Mouse (Mus musculus) kidney, embryonic 14.5 days (tissue): ENCODE results near the gene Zar1l. TPM values are rescaled to one million over a fixed set of nuclear protein-coding genes. Genes with fewer than 3 reads are reported as not detected.

ENCODE experiments used
- ATAC-seq: fragments of 200-750 bp; cut with Nextera tagmentation; 2 replicates; pipeline ENCODE4 v1.8.0; 2017; ENCODE audit warnings: moderate number of reproducible peaks, mild to moderate bottlenecking, moderate TSS enrichment, moderate library complexity; ENCODE audit not compliant: low FRiP score, low TSS enrichment
- H3K27ac ChIP-seq: fragments of 300-500 bp; sonication (generic); 2 replicates; pipeline ENCODE4 v1.5.1; 2014; ENCODE audit warnings: low read depth, mild to moderate bottlenecking, low read length, moderate library complexity, mixed read lengths
- H3K27me3 ChIP-seq: fragments of 300-500 bp; sonication (generic); 2 replicates; pipeline ENCODE4 v1.6.1; 2014; ENCODE audit warnings: mild to moderate bottlenecking, low read length; ENCODE audit not compliant: control insufficient read depth, insufficient read depth
- H3K36me3 ChIP-seq: fragments of 300-500 bp; sonication (generic); 2 replicates; pipeline ENCODE4 v1.6.1; 2014; ENCODE audit warnings: low read length, mixed read lengths; ENCODE audit not compliant: control insufficient read depth, insufficient read depth
- H3K4me1 ChIP-seq: fragments of 300-500 bp; sonication (generic); 2 replicates; pipeline ENCODE4 v1.6.1; 2014; ENCODE audit warnings: low read length, mixed read lengths; ENCODE audit not compliant: control insufficient read depth, insufficient read depth
- H3K4me2 ChIP-seq: fragments of 300-500 bp; sonication (generic); replicated peaks from 2 replicates; pipeline ENCODE4 v1.6.1; 2014; ENCODE audit warnings: low read depth, mild to moderate bottlenecking, low read length
- H3K4me3 ChIP-seq: fragments of 300-500 bp; sonication (generic); 2 replicates; pipeline ENCODE4 v1.5.1; 2014; ENCODE audit warnings: mild to moderate bottlenecking, low read length
- H3K9ac ChIP-seq: fragments of 300-500 bp; sonication (generic); 2 replicates; pipeline ENCODE4 v1.6.1; 2014; ENCODE audit warnings: low read depth, mild to moderate bottlenecking, low read length, moderate library complexity
- H3K9me3 ChIP-seq: fragments of 300-500 bp; sonication (generic); 2 replicates; pipeline ENCODE4 v1.6.1; 2016; ENCODE audit warnings: low read length; ENCODE audit not compliant: control insufficient read depth
- WGBS: fragments of 180-500 bp; shearing (Covaris S2); extraction: QIAGEN DNeasy Blood & Tissue Kit; methylation state at CpG from one replicate; pipeline ENCODE4 v1.1.7; 2014; 5-methylcytosine and 5-hydroxymethylcytosine counted together
- polyA plus RNA-seq: library from polyadenylated mRNA; unstranded; fragments of >200 nt; fragmentation: Nextera tagmentation; extraction: Ambion mirVana; gene quantifications from 2 replicates; pipeline ENCODE4 v1.2.1, GENCODE M21; 2014

The Zar1l gene
- polyA plus RNA-seq, 1 experiment from 2014 or later: not detected

DNA sequence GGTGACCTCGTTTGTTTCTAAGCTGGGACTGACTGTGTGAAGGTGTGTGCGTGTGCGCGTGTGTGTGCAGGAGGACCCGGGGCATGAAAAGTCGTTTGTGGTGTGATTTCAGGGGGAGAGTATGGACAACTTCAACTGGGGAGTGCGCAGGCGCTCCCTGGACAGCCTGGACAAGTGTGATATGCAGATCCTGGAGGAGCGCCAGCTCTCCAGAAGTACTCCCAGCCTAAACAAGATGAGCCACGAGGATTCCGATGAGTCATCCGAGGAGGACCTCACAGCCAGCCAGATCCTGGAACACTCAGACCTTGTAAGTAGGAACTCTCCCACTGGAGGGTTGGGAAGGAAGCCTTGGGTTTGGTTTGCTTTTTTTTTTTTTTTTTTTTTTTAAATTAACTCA, 51.8 kb downstream of the Zar1l start:
- H3K4me1 ChIP-seq: peaks cover 3% of the 10 kb centered on the region; the same call in 1 of the 2 replicates
- H3K27ac ChIP-seq: no peak overlapping the region
- 0 out of 2 replicates have a peak overlapping the region, but pooled peaks have one; percentile 19 for H3K4me2 ChIP-seq
- WGBS: 48% methylated on average over 12 of the region's 12 CpGs
- no peak overlapping the region for H3K9ac ChIP-seq
- H3K9me3 ChIP-seq: 0 out of 2 replicates have a peak, but pooled peaks cover 2% of the 10 kb centered on the region
- H3K36me3 ChIP-seq: no peaks in the 10 kb centered on the region
- H3K4me3 ChIP-seq: no peak overlapping the region
- H3K27me3 ChIP-seq: no peaks in the 10 kb centered on the region
- ATAC-seq: peak; percentile 92

DNA sequence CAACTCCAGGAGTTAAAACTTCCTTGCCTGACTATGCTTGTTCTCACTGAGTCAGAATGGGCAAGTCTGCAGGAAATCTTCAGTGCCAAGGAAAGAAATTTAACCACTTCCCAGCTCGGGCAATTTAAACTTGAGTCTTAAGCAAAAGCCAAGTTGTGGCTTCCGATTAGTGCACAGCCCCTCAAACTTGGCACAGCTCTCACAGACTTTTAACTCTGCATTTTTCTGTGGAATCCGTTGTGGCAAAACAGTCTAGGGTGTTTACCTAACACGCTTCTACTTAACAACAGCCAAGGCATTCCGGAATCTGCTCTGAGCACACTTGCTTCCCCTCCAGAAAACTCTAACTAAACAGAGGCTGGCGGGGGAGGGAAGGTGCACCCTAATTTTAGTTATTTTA, 52.7 kb downstream of the Zar1l start:
- H3K4me3 ChIP-seq: no peak overlapping the region
- no peak for ATAC-seq
- no peak overlapping the region for H3K27ac ChIP-seq
- 79% methylated on average over 6 of the region's 6 CpGs for WGBS
- peaks cover 3% of the 10 kb centered on the region; the same call in 1 of the 2 replicates for H3K4me1 ChIP-seq
- H3K9me3 ChIP-seq: 0 out of 2 replicates have a peak, but pooled peaks cover 2% of the 10 kb centered on the region
- H3K36me3 ChIP-seq: no peaks in the 10 kb centered on the region
- no peak overlapping the region for H3K4me2 ChIP-seq
- no peak overlapping the region for H3K9ac ChIP-seq
- H3K27me3 ChIP-seq: no peaks in the 10 kb centered on the region

DNA sequence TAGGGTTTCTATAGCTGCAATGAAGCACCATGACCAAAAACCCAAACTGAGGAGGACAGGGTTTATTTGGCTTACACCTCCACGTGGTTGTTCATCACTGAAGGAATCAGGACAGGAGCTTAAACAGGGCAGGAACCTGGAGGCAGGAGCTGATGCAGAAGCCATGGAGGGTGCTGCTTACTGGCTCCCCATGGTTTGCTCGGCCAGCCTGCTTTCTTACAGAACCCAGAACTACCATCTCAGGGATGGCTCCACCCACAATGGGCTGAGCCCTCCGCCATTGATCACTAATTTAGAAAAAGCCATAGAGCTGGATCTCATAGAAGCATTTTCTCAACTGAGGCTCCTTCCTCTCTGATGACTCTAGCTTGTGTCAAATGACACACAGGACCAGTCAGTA, 53.2 kb downstream of the Zar1l start:
- Histone ChIP-seq H3K9me3 (peaks cover 2% of the 10 kb centered on the region; the same call in 1 of the 2 replicates), H3K9ac (no peak overlapping the region), H3K4me2 (no peak overlapping the region), H3K36me3 (no peaks in the 10 kb centered on the region), H3K4me1 (peaks cover 3% of the 10 kb centered on the region; the same call in 1 of the 2 replicates), H3K4me3 (no peak overlapping the region), H3K27me3 (no peaks in the 10 kb centered on the region), H3K27ac (no peak overlapping the region)
- ATAC-seq: no peak
- 71% methylated on average over 3 of the region's 3 CpGs for WGBS

- H3K9me3 ChIP-seq: peaks cover 2% of the 10 kb centered on the region; the same call in 1 of the 2 replicates
- ATAC-seq: no peak
- H3K4me3 ChIP-seq: no peak overlapping the region
- H3K4me1 ChIP-seq: 0 out of 2 replicates have a peak, but pooled peaks cover 10% of the 10 kb centered on the region
- no peak overlapping the region for H3K27ac ChIP-seq
- H3K36me3 ChIP-seq: no peaks in the 10 kb centered on the region
- H3K27me3 ChIP-seq: no peaks in the 10 kb centered on the region
- no peak overlapping the region for H3K4me2 ChIP-seq
- WGBS: 79% methylated on average over 4 of the region's 4 CpGs
- H3K9ac ChIP-seq: no peak overlapping the region
Observed at GRCm38 (mm10) chr5:150459801-150460200, 58.2 kb downstream of the Zar1l start.

DNA sequence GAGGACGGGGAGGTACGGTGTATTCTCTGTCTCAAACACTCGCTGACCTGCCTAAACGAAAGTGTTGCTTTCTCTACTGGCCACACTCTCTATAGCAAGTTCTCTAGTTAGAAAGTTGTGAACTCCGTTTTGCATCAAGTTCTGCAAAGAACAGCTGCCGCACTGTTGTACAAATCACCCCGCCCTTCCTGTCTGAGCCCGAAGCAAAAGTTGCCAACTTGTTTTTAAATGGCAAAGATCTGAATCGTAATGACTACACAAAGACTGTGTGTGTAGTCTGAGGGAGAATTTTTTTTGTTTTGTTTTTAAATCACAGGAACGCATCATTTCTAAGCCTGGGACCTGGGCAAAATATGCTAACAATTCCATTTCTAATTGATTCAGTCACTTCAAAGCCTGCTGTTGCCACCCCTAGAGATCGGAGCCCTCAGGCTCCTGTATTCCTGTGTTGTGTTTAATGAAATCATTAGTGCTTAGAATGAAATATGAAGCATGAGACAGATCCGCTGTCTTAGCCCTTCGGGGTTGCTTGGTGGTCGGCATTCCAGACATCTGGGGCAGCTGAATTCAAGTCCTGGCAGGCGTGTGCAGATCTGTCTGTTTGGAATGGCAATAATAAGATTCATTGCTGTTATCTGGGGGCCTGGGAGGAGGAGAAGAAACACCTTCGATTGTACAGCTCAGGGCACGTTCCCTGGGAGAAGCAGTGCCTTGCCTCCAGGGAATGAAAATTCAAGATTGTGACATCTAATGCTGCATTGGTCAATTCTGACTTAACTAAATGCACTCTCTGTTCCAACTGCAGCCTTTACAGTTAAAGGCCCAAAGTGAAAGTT, 59.8 kb downstream of the Zar1l start:
- no peak overlapping the region for H3K4me3 ChIP-seq
- no peaks in the 10 kb centered on the region for H3K36me3 ChIP-seq
- no peak overlapping the region; the same call in 1 of the 2 replicates for H3K4me2 ChIP-seq
- no peak for ATAC-seq
- H3K9me3 ChIP-seq: peaks cover 6% of the 10 kb centered on the region; the same call in 1 of the 2 replicates
- H3K9ac ChIP-seq: no peak overlapping the region
- no peaks in the 10 kb centered on the region for H3K27me3 ChIP-seq
- H3K4me1 ChIP-seq: 0 out of 2 replicates have a peak, but pooled peaks cover 10% of the 10 kb centered on the region
- WGBS: 52% methylated on average over 17 of the region's 17 CpGs
- 0 out of 2 replicates have a peak overlapping the region, but pooled peaks have one; percentile 24 for H3K27ac ChIP-seq

- H3K27ac ChIP-seq: no peak overlapping the region
- ATAC-seq: no peak
- H3K36me3 ChIP-seq: no peaks in the 10 kb centered on the region
- H3K27me3 ChIP-seq: no peaks in the 10 kb centered on the region
- no peak overlapping the region for H3K9ac ChIP-seq
- peaks cover 6% of the 10 kb centered on the region; the same call in 1 of the 2 replicates for H3K9me3 ChIP-seq
- no peak overlapping the region for H3K4me3 ChIP-seq
- H3K4me2 ChIP-seq: no peak overlapping the region
- H3K4me1 ChIP-seq: 0 out of 2 replicates have a peak, but pooled peaks cover 10% of the 10 kb centered on the region
- WGBS: 82% methylated on average over 17 of the region's 17 CpGs
Observed at GRCm38 (mm10) chr5:150457165-150457903, 60.6 kb downstream of the Zar1l start.

Other genes starting within 250 kb of the Zar1l start
- 24.5 and 28.6 TPM in 2 replicates for gene Brca2, start 4.5 kb upstream of the Zar1l start, polyA plus RNA-seq
- 5.5 and 5.7 TPM in 2 replicates for gene N4bp2l1, start 79.0 kb upstream of the Zar1l start, polyA plus RNA-seq
- gene N4bp2l2, start 148.0 kb upstream of the Zar1l start, polyA plus RNA-seq: 44.2 and 49.6 TPM in 2 replicates
- 36.1 and 53.6 TPM in 2 replicates for gene Pds5b, start 155.6 kb upstream of the Zar1l start, polyA plus RNA-seq